Mouse (Mus musculus) adrenal gland, postnatal 25 days (tissue): ENCODE results near the gene Smarcd2. TPM values are rescaled to one million over a fixed set of nuclear protein-coding genes. Genes with fewer than 3 reads are reported as not detected.

ENCODE experiments used
- DNase-seq: peaks from one replicate; pipeline ENCODE4 v3.0.0; 2021; ENCODE audit warnings: mixed read lengths
- long read RNA-seq: library from polyadenylated mRNA; stranded (forward); transcript quantifications from one replicate; pipeline ENCODE4 v2.0.0, GENCODE M21; 2021
- total RNA-seq: library from RNA; stranded (reverse); gene quantifications from 2 replicates; pipeline ENCODE4 v1.2.3, GENCODE M21; 2021

The Smarcd2 gene
- total RNA-seq, result 89.6 and 114 TPM in 2 replicates
- long read RNA-seq, transcript Smarcd2-201 (13 exons, 2,747 nt), result major isoform, 79 of 108 reads
- long read RNA-seq, partial matches to known transcripts, result 15 of 108 reads
- long read RNA-seq, other reads (novel, unspliced or antisense), result 10 of 108 reads

DNA sequence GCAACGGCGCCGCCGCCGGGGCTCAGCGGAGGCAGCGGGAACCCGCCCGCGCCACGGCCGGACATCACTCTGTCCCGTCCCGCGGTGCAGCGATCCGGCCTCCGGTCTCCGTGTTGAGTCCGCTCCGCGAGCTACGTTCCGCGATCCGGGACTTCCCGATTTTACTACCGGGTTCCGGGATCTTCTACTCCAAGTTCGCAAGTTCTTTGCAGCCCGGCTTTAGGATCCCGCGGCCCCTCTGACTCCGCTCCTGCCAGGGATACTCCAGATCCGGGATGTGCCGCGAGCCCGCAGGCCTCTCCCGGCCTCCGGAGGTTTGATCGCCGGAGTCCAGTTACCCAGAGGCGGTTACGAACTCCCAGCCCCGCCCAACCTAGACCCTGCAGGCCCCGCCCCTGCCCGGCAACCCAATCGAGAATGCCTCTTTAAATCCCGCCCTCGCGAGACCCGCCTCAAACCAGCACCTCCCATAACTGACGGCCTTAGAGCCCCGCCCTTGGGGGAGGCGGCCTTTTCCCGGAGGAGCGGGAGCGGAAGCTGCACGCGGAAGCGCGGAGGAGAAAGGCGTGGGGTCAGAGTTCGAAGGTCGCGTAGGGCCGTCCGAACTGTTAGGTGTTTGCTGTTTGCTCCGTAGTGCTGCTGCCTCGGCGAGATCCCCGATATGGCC, at the start of gene Smarcd2:
Gene Smarcd2 (minus strand): TSS at position 329 of the 667 bp plus-strand sequence.
- peak; percentile 99 for DNase-seq

DNA sequence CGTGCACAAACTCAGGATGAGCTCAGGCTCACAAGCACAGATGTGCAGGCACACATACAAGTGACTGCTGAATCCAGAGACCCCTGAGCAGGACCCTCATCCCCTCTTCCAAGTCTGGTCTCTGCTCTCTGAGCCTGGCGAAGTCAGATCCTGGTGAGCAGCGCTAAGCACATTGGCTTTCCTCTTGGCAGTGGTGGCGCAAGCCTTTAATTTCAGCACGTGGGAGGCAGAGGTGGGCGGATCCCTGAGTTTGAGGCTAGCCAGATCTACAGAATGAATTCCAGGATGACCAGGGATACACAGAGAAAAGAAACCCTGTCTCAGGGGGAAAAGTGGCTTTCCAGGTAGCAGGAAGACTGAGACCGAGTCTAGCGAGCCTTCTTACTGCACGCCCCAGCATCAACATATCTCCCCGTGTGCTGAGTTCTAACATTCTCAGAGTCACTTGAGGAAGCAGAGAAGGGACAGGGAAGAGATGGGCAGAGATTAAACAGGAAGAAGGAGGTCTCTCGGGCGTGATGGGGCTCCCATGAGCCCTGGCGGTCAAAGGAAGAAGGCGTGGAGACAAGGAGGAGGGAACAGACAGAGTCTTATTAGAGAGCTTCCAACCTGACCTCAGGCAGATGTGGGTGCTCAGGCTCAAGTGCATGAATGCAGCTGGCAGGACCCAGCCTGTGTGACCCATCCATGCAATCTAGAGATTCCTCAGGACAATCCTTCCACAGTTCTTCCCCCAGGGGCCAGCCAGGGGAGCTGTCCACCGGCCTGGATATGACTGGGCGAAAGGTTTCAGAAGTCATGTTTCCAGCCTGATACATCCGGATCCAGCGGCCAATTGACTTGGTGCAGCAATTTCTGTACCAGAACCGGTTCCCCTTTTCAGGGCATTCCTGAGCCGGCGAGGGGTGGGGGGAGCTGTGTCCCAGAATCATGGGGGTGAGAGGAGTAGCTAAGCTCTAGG, 45.9 kb upstream of the Smarcd2 start:
- no peak for DNase-seq

DNA sequence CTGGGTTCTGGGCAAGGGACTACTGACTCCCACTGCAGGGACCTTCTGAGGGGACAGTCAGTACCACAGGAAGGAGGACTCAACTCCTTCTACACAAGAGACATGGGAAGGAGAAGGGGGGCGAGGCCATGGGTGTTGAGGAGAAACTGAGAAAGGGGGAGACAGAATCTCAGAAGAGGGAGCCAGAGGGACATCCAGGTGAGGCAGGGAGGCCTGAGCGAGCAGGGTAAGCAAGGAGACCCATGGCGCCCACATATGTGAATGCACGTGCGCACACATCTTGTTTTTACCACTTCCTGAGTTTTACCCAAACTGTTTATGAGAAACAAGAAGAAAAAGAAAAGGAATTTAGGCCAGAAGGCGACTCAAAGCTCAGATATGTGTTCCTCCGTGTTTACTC, 45.0 kb upstream of the Smarcd2 start:
- no peak for DNase-seq

DNA sequence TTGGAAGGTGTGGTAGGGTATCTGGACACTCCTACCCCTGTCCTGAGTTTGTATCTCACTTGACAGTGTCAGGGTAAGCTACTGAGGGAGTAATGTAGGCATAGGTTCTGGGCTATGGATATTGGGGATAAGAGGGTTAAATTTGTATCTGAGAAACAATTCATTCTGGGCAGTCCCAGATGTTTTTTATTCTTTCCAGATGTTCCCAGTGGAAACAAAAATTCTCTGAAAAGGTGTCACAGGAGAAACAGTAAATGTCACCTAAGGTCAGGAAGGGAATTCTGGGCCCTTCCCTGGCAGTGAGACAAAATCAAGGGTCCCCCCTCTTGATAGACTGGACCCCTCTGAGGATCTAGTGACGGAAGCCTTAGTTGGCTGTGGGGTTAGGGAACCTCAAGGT, 43.6 kb upstream of the Smarcd2 start:
- DNase-seq, result no peak

DNA sequence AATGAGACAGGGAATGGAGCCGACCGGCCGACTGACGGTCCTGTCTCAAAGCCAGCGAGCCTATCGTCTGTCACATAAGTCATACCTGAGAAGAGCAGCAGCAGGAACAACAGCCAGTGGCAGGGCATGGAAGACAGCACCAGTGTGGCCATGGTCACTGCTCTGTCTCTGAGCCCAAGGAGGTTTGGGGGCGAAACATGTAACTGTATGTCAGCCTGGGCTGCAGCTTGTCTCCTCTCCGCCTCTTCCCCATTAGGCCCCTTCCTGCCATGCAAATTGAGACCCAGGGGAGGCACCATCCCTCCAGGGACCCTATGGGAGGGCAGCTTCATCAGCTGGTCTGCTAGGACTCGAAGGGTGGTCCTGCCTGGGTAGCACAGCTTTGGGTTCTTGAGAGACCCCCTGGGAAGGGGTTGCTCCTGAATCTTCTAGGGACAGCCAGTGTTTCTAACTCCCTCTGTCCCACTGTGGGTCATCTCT, 41.6 kb upstream of the Smarcd2 start, which contains the start of gene Cd79b:
Gene Cd79b (minus strand): TSS at position 430 of the 480 bp plus-strand sequence.
- no peak for DNase-seq

DNA sequence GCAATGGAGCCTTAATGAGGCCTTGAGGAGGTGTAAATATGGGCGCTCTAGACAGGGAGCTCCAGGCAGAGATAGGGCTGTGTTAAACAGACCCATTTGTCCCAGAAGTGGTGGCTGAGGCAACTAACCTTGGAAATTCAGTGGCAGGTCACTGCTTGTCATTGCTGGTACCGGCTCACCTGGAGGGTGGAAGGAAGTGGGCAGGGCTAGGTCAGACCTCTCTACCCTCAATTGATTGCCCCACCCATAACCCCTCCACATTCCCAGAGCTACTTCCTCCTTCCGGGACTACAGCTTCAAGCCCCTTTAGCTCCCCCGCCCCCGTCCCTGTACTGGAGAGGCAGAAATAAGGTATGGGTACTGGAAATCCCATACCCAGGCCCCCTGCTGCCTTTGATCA, 40.8 kb upstream of the Smarcd2 start:
- no peak for DNase-seq

DNA sequence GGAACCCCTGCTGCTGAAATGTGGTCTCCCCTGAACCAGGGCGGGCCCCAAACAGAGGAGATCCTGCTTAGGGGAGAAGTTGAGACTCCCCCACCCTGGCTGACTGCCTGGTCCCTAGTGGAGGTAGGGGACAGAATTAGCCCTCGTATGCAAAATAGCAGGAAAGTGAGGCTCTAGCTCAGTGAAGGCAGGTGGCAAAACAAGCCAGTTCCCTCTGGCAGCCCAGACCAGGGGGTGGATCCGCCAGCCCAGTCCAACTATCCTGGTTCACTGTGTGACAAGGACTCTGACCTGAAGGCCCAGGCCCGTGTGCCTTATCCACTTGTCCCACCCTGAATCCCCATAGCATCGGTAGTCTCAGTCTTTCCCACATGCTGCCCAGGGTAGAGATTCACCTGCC, 37.4 kb upstream of the Smarcd2 start:
- no peak for DNase-seq

DNA sequence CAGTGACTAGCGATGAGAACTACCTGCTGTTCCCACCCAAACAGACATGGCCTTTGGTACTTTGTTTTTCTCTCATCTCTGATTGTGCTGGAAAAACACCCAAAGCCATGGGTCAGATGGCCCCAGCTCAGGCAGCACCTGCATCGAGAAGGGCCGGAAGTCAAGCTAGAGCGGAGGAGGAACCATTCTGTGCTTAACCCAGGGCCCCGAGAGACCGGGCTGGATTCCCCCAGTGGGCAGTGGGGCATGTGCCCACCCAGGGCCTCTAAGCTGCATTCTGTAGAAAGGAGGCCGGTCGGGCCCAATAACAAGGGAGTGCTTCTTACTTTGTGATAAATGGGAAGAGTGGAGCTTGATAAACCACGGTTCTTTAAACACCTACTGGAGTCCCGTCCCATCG, 35.4 kb upstream of the Smarcd2 start:
- no peak for DNase-seq

DNA sequence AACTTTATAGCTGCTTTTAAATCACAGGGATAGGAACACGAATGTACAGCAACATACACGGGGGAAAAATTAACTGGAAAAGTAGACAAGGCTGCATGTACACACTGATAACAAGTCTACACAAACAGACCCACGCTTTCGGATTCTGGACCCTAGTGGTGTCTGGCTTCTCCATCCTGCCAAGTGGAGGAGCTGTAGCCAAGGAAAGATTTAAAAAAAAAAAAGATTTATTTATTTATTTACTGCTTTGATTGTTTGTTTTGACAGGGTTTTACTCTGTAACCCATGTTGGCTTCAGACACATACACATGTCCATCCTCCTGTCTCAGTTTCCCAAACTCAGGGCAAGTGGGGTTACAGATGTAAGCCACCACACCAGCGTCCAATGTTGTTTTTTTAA, 34.7 kb upstream of the Smarcd2 start:
- no peak for DNase-seq

DNA sequence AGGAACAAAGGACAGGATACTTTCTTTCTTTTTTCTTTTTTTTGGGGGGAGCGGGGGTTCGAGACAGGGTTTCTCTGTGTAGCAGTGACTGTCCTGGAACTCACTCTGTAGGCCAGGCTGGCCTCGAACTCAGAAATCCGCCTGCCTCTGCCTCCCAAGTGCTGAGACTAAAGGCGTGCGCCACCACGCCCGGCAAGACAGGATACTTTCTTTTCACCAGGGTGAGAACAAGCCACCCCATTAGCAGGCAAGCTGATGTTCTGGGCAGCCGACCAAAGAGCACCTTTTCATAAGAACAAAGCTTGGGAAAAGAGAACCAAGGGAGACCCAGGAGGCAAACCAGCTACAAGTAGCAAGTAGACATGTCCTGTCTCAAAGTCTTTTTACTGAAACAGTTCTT, 34.0 kb upstream of the Smarcd2 start:
- no peak for DNase-seq

DNA sequence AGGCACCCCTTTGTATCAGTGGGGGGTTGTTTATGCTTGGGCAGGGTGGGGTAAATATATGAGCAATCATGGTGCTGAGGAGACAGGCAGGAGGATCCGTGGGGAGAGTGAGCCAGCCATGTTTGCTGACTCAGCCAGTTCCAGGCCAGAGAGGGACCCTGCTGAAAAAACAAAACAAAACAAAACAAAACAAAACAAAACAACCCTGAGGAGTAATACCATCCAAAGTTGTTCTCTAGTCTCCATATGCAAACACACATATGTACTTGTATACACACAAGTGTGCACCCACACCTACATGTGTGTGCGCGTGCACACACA, 33.3 kb upstream of the Smarcd2 start:
- DNase-seq, result no peak

DNA sequence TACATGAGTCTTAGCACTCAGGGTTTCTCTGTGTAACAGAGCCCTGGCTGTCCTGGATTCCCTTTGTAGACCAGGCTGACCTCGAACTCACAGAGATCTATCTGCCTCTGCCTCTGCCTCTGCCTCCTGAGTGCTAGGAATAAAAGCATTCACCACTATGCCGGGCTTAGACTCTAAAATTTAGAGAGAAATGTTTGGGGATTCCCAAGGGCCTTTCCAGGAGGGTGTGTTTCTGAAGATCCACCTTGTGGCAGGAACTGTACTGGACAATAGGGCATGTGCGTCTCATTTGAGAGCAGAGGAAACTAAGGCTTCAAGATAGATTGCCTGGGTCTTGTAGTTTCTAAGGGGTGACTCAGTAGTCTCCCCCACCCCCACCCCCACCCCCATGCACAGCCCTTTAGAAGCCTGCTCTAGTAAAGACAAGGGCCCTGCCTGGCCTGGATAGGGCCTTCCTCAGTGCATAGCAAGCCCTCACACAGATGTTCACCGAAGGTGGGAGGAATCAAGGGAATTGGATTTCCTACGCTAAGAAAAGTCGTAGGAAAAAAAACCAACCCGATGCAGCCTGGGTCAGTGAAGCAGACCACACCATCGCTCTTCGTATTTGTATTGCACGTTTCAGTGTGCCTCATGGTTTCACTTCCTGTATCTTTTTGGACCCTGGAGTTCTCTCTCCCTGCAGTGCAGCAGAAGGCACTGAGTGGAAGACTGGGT, 32.7 kb upstream of the Smarcd2 start:
- DNase-seq, result no peak

DNA sequence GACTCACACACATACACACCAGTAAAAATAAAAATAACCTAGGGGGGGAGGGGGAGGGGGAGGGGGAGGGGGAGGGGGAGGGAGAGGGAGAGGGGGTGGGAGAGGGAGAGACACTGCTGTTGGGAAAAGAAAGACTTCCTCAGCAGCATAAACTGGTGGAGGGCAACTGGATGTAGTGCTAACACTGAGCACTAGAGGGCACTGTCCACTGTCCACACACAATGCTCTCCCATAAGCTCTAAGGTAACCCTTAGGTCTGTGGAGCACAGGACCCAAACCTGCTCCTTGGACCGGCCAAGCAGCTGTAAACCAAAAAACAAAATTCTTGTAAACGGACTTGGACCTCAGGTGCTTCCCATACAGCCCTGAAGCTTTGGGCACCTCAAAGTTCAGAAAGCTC, 29.9 kb upstream of the Smarcd2 start:
- DNase-seq, result peak; percentile 59

DNA sequence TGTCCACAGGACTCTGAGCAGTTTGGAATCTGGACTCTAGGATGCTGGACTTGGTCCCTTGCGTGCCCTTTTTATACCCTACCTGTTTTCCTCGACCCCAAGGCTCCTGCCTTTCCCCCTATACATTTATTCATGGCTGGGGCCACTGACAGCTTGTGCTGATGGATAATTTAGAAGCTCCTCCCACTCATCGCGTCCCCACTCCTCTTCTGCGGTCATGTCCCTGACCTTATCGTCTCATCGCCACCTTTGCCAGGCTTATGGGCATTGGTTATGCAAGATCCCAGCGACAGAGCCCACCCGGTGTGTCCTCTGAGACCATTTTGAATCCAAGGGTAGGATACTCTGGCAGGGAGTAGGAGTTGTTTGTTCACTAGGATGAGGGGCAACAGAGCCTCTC, 29.0 kb upstream of the Smarcd2 start, which contains the start of gene Gh:
Gene Gh (minus strand): TSS at position 101 of the 400 bp plus-strand sequence.
- no peak for DNase-seq

DNA sequence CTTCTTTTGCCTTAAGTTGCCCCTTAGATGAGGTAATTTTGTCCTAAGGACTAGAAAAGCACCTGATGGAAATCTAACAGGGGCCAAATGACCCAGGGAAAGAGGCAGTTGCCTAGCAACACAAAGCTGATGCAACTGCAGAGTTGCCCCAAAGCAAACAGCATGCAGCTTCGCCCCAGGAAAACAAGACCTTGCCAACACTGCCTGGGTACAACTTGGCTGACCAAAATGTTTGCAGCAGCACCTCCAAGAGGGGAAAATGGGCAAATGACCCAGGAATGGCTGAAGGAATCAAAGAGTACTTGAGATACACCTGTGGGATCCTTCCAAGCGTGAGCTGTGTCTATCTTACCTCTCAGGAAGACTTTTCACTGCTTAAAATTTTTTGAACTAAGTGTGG, 19.1 kb upstream of the Smarcd2 start:
- DNase-seq, result no peak

DNA sequence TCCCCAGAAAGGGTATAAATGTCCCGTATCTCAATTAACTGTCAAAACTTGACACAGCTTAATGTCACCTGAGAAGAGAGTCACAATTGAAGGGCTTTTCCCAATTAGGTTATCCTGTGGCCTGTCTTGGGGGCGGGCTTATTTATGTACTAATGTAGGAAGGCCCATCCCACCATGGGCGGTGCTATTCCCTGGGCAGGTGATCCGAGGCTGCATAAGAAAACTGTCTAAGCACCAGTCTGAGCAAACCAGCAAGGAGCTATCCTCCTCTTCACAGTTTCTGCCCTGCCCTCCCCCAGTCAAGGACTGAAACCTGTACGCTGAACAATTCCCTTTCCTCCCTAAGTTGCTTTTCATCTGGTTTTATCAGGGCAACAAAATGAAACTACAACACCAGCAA, 17.6 kb upstream of the Smarcd2 start:
- DNase-seq, result no peak

DNA sequence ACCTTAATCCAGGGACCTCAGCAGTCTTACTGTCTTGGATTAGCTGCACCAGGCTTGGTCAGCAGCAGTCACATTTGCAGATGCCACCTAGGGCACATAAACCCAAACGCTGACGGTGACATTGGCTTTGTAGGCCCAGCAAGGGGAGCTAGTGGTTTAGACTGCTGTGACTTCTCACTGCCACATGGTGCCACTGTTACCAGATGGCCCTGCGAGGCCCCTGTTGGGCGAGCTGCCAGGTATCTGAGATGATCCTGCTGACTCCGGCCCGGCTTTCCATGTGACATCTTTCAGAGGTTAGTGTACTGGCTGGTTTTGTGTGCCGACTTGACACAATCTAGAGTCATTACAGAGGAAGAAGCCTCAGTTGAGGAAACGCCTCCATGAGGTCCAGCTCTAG, 16.6 kb upstream of the Smarcd2 start:
- DNase-seq, result peak; percentile 89

DNA sequence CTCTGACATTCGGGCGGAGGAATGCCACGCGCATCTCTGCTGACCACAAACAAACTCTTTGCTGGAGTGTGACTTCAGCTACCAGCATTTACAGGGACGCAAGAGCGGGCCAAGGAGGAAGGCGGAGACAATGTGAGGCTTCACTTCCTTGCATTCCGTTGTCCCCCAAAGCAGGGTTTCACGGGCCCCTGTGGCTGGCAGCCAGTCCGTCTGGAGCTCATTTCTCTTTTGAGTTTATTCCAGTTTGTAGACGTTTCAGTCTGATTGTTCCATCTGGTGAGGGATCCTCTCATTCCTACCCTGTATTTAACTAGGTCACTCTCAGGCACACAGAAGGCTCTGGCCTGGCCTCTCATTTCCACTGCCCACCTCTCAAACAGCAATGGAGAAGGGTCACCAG, 14.2 kb upstream of the Smarcd2 start:
- no peak for DNase-seq

DNA sequence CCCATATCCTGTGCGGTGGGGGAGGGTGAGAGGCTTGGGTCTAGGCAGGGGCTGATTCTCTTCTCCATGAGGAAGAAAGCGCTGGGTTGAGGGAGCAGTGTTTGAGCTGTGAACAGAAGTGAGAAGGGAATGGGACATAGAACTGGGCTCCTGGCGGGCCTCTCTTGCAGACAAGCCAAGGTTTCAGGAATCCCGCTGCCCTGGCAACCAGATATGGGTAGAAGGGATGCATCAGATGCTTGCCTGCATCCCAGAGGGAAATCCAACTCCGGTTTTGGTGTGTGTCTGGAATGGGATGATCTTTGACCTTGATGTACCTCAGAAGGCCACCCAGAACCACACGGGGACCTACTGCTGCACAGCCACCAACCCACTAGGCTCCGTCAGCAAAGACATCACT, 13.4 kb upstream of the Smarcd2 start:
- DNase-seq, result no peak

DNA sequence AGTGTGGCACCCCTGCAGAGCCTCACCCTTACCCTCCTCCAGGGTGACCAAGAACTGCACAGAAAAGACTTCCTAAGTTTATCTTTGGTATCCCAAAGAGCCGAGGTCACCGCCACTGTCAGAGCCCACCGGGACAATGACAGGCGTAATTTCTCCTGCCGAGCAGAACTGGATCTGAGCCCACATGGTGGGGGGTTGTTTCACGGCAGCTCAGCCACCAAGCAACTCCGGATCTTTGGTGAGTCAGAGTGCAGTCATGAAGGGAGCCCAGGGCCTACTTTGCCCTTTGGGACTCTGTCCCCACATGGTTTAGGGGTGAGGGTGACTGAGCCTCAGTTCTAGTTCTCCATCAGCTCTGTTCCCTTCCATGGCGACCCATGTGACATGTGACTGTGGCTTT, 11.4 kb upstream of the Smarcd2 start:
- no peak for DNase-seq

DNA sequence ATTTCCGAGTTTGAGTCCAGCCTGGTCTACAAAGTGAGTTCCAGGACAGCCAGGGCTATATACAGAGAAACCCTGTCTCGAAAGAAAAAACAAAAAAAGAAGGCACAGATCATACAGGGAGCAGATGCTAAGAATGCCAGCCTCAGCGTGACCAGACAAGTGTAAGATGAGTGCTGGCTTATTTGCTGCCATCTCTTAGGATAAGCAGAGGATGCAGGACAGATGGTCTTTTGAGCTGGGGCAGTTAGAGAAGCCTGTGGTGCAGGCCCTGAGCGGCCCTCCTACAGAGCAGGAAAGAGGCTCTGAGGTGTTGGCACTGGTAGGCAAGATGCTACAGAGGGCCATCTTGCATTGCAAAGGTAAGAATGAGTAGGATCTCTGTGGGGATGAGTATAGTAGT, 10.6 kb upstream of the Smarcd2 start:
- no peak for DNase-seq

DNA sequence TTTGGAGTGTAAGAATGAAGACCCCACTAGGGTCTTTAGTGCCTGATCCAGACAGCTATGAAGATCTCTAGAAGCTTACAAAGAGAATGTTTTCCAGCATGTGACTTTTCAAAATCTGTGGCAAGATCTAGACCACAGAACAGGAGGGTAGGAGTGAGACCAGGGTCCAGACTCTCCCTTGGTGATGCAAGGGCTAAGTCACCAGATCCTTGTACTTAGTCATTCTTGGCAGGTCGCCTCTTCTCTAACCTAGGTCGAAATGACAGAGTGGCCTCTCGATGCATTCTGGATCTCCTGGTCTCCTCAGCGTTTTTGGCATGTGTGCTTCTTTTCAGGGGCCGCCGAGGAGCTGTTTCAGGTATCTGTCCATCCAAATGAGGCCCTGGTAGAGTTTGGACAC, 9.7 kb upstream of the Smarcd2 start:
- DNase-seq, result no peak

DNA sequence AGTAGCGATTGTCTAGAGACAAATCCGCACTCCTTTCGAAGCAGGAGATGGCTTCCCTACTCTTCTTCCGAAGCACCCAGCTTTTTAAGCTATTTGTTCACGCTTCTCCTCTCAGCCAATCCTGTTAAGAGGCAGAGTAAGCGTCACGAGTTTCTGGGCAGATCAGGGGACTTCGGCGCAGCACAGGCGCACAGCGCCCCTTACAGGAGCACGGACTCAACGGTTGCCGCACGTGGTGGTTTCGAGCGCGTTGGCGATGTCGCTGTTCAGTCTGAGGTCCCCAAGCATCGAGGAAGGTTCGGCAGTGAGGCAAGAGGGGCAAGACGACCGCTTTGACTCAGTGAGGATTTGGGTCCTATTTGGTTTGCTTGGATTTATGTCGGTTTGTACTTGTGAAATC, 3.7 kb upstream of the Smarcd2 start, which contains the start of gene Tcam1:
Gene Tcam1 (plus strand): TSS at position 219 of the 400 bp plus-strand sequence.
- DNase-seq, result peak; percentile 91
